Mouse (Mus musculus) heart, embryonic 11.5 days (tissue): Measurements from ENCODE around the gene Trip13. TPM values are rescaled to one million over a fixed set of nuclear protein-coding genes. Genes with fewer than 3 reads are reported as not detected.

Experiments used
- ATAC-seq: fragments of 200-750 bp; cut with Nextera tagmentation; replicated peaks from 2 replicates; pipeline ENCODE4 v1.8.0; 2017; ENCODE audit warnings: moderate library complexity; ENCODE audit not compliant: insufficient number of reproducible peaks, low FRiP score, low TSS enrichment
- H3K27ac ChIP-seq: fragments of 300-500 bp; sonication (generic); 2 replicates; pipeline ENCODE4 v1.5.1; 2014; ENCODE audit warnings: mild to moderate bottlenecking, low read depth, low read length
- H3K27me3 ChIP-seq: fragments of 300-500 bp; sonication (generic); 2 replicates; pipeline ENCODE4 v1.6.1; 2014; ENCODE audit warnings: mild to moderate bottlenecking, low read length, mixed read lengths; ENCODE audit not compliant: control insufficient read depth, insufficient read depth
- H3K36me3 ChIP-seq: fragments of 300-500 bp; sonication (generic); 2 replicates; pipeline ENCODE4 v1.6.1; 2014; ENCODE audit warnings: mild to moderate bottlenecking, low read length, moderate library complexity, mixed read lengths; ENCODE audit not compliant: control insufficient read depth, insufficient read depth
- H3K4me1 ChIP-seq: fragments of 300-500 bp; sonication (generic); 2 replicates; pipeline ENCODE4 v1.6.1; 2014; ENCODE audit warnings: low read length; ENCODE audit not compliant: control insufficient read depth, insufficient read depth
- H3K4me2 ChIP-seq: fragments of 300-500 bp; sonication (generic); 2 replicates; pipeline ENCODE4 v1.6.1; 2014; ENCODE audit warnings: mild to moderate bottlenecking, moderate library complexity
- H3K4me3 ChIP-seq: fragments of 300-500 bp; sonication (generic); 2 replicates; pipeline ENCODE4 v1.5.1; 2014; ENCODE audit warnings: low read depth, low read length
- H3K9ac ChIP-seq: fragments of 300-500 bp; sonication (generic); 2 replicates; pipeline ENCODE4 v1.6.1; 2014; ENCODE audit warnings: mild to moderate bottlenecking, low read depth, low read length, moderate library complexity
- H3K9me3 ChIP-seq: fragments of 300-500 bp; sonication (generic); replicated peaks from 2 replicates; pipeline ENCODE4 v1.6.1; 2016; ENCODE audit warnings: low read length; ENCODE audit not compliant: control insufficient read depth
- WGBS: fragments of 180-500 bp; shearing (Covaris S2); extraction: QIAGEN DNeasy Blood & Tissue Kit; methylation state at CpG from one replicate; pipeline ENCODE4 v1.1.7; 2014; ENCODE audit not compliant: insufficient replicate concordance; 5-methylcytosine and 5-hydroxymethylcytosine counted together
- microRNA-seq: library from miRNA; unstranded; fragments of <30 nt; microRNA quantifications from one replicate; pipeline ENCODE4, GENCODE M21; 2016; ENCODE audit warnings: borderline number of aligned reads
- polyA plus RNA-seq: library from polyadenylated mRNA; unstranded; fragments of >200 nt; fragmentation: Nextera tagmentation; extraction: Ambion mirVana; gene quantifications from 2 replicates; pipeline ENCODE4 v1.2.1, GENCODE M21; 2014

Trip13 gene
- polyA plus RNA-seq, 1 experiment from 2014 or later: 37.5 TPM

GRCm38 (mm10) chr13:73872159-73872558 is 65.4 kb downstream of the Trip13 start:
- no peak overlapping the region for H3K4me2 ChIP-seq
- H3K36me3 ChIP-seq: no peaks in the 10 kb centered on the region
- H3K27me3 ChIP-seq: no peaks in the 10 kb centered on the region
- H3K4me3 ChIP-seq: no peak overlapping the region
- no peak overlapping the region for H3K9ac ChIP-seq
- H3K9me3 ChIP-seq: no peaks in the 10 kb centered on the region
- ATAC-seq: no peak
- no peak overlapping the region for H3K27ac ChIP-seq
- WGBS: 59% methylated on average over 2 of the region's 2 CpGs
- H3K4me1 ChIP-seq: no peaks in the 10 kb centered on the region

Small RNA genes within 50 kb of the gene (microRNA-seq; reads per million reads assigned to microRNA genes)
- not detected for gene Gm25197

Other genes starting within 250 kb of the Trip13 start
- gene Slc6a19, start 232.9 kb downstream of the Trip13 start, polyA plus RNA-seq: not detected in 2 replicates
- gene Slc12a7, start 204.7 kb downstream of the Trip13 start, polyA plus RNA-seq: 32.7 and 40.0 TPM in 2 replicates
- 2.3 and 2.4 TPM in 2 replicates for gene Nkd2, start 90.2 kb downstream of the Trip13 start, polyA plus RNA-seq
- 41.7 and 47.0 TPM in 2 replicates for gene Brd9, start within 50 bp of the Trip13 start, polyA plus RNA-seq
- not detected in 2 replicates for gene Zdhhc11, start 26.1 kb upstream of the Trip13 start, polyA plus RNA-seq
- 2.7 and 3.2 TPM in 2 replicates for gene Tppp, start 71.6 kb upstream of the Trip13 start, polyA plus RNA-seq
- 11.2 and 18.8 TPM in 2 replicates for gene Cep72, start 124.5 kb upstream of the Trip13 start, polyA plus RNA-seq
- gene Slc9a3, start 183.7 kb upstream of the Trip13 start, polyA plus RNA-seq: not detected in 2 replicates